Mouse (Mus musculus) cortical plate, adult 2 months (tissue): ENCODE measurements around the gene Arl10.

Source experiments
- CTCF ChIP-seq: fragments of 200-500 bp; IDR thresholded peaks from 2 replicates; pipeline ENCODE4 v1.5.1; 2011; ENCODE audit warnings: mild to moderate bottlenecking, control low read depth, low read length; ENCODE audit not compliant: insufficient read depth; ENCODE audit errors: extremely low read depth
- POLR2A ChIP-seq: fragments of 200-500 bp; IDR thresholded peaks from 2 replicates; pipeline ENCODE4 v1.6.1; 2011; ENCODE audit warnings: mild to moderate bottlenecking, low read length, control low read depth; ENCODE audit not compliant: insufficient read depth; ENCODE audit errors: extremely low read depth

DNA sequence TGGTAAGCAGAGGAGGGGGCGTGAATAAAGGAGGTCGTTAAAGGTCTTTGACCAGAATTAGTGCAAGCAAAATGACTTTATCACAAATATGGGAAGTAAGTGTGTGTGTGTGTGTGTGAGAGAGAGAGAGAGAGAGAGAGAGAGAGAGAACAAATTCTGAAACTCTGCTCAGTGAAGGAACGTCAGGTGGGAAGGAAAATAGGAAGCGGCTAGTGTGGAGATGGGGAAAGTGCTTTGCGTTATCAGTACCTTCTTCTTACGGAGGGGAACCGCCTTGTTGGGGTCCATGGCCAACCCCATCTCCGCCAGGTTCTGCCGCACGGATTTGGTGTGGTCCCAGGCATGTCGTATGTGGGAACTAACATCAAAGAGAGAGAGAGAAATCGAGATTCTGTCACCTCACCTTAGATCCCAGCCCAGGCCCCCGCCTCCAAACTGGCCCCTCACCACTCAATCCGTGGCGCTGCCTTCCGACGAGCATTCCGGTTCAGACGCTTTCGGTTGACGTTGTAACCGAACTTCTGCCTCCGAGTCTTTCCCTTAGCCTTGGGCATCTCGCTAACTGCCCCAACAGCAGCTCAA is 14.7 kb downstream of the Arl10 start:
- TF ChIP-seq POLR2A (no peak), CTCF (no peak)
